Mouse (Mus musculus): Measurements from ENCODE around the gene Tbc1d19.

Gene Tbc1d19

DNA sequence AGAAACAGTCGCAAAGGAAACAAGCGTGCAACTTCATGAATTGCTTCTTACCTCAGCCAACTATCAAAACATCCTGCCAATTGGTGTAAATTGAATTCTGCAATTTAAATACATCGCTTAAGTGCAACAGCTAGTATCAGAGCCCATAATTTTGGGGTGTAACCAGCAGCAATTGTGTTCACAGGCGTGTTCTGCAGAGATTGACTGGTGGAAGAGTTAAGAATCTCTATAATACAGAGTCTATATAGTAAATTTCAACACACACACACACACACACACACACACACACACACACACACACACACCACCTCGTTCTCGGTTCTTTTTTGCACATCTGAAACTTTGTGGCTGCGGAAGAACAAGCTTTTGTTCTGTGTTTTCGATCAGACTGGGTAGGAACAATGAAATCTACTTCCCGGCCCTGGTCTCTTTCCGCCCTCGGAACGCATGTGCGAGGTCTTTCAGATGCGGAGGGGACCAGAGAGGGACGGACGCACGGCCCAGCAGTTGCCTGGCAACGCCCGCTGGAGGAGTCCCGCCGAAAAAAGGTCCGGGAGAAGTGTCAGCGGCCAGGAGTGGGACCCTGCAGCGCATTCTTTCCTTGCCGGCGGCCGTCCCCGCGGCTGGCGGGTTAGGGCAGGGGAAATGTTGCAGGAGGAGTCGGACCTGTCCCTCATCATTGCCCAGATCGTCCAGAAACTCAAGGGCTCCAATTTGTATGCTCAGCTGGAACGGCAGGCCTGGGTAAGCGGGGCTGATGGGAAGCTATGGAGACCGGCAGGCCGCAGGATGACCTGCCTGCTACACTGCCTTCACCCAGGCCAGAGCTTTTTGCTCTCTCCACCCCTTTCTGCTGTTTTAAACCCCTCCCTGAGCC, at the start of gene Tbc1d19:
TSS of gene Tbc1d19 (plus strand) at position 492 of the 877 bp plus-strand sequence.
- peak; percentile 88 for DNase-seq (ENCODE audit: low read depth, low spot score)

DNA sequence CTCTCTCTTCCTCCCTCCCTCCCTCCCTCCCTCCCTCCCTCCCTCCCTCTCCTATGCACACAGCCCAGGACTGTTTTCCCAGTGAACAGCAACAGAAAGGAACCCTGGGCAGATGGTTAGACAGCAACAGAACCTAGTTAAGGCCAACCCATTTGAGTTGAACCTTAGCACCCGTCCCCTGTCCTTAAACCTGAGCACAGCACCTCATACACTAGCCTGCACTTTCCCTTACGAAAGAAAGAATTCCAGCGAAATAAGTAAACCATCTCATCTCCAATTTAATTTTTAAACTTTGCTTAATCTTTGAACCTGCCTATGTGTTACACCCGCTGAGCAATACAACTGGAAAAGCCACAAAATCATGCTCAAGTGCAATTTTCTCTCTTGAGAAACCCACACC, 49.5 kb upstream of the Tbc1d19 start:
- no peak for DNase-seq (ENCODE audit: low read depth, low spot score)

DNA sequence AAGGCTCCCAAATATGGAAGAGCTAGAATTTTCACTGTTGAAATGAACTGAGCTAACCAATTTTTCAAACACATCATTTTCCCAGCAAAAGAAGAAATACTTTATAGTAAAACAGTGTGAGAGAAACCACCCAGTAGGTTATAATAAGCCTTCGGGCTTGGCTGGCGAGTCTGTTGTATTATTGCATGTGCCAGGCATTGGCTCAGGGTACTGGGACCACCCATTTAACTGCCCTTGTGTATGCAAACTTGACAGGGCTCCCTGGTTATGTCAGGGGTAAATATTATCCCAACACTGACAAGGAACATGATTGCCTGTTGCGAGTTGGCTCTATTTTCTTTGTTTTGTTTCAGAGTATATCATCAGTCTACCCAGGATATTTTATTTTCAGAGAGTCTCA, 48.5 kb upstream of the Tbc1d19 start:
- DNase-seq (ENCODE audit: low read depth, low spot score) = no peak

DNA sequence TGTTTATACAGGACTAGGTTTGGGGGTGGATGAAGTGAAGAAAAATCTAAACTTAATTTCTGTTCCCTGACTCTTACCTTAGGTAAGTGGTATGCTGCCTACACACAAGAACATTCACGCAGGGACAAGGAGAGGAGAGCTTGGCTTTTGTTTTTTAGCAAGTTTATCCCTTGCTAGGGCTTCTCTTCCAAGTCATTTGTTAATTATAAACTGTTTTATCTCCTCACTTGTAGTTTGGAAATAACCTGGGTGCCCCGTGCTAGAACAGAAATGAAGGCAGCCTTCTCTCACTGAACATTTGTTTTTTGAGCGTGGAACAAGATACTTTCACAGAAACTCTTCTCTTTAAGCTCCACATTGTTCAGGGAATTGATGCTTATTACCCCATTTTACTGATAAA, 48.1 kb upstream of the Tbc1d19 start:
- no peak for DNase-seq (ENCODE audit: low read depth, low spot score)

DNA sequence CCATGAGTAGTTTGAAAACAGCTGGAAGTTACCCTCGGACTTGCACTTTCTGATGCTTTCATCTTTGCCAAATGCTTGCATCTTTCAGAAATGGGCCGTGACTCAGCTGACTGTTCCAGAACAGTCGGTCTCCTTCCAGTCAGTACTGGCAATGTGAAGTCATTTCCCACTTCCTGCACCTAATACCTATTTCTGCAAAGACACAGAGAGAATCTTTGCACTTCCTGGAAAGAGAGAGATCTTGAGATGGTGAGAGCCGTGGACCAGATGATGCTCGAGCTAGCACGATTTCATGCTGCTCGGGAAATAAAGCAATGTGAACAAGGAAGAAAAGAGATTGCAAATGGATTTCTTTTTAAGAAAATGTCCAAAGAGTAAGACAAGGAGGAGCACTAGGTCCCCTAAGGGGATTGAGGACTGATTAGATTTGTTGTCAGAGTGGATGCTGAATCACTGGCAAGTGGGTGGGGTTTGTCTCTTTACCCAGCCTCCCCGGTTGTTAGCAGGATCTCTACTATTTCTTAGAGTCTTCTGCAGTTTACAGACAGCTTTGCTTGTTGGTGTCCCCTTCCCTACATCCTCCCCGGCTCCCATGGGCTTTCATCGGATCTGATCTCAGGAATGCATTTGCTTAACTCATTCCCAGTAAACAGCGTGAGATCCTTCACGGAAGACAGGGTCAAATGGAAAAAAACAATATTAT, 24.4 kb upstream of the Tbc1d19 start:
- no peak for DNase-seq (ENCODE audit: low read depth, low spot score)

DNA sequence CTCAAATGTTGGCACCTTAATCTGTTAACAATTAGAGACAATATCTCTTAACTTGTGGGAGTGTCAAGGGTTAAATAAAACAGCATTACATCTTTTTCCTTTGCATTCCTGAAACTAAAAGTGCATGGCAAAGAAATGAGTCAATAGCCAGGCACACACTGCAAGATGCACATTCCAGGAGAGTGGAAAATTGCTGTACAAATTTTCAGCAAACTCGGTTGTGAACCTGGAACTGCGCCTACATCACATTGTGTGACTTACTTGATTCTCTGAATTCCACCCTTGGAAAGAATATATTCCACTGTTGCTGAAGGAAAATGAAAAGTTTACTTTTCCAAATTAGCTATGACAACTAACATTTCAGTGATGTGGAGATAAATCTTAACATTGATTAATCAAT, 8.0 kb upstream of the Tbc1d19 start:
- DNase-seq (ENCODE audit: low read depth, low spot score) = no peak

DNA sequence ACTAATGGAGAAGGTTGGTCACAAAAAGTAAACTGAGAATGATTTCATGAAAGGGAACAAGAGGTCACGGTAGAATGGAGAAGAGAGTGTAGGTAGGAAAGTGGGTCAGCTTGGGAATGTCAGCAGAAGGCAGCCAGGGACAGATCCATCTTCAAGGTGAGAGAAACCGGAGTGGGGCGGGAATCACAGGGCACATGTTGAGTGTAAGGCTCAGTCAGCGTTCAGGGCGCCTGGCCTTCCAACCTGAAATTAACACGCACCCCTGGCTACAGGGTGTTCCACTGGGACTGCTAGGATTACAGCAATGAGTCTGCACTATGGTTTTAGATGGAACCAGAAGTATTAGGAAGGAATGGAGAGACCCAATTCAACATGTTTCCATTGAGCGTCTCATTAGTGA, 10.3 kb downstream of the Tbc1d19 start:
- DNase-seq (ENCODE audit: low read depth, low spot score) = no peak

DNA sequence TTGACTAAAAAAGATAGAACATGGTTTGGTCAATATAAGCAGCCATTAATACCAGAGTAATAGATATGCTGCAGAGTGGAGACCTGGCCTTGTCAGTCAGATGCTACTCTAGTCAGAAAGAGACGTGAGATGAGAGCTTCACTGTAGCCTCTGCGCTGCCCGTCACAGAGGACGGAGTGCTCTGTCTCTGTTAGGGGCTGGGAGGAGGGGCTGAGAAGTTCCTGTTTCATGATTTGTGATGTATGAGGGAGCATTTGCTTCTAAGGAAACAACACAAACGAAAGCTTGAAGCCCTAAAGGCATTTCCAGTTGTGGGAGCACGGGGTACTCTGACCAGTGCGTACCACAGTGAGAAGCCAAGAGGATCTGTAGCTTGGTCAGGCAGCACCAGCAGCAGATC, 16.5 kb downstream of the Tbc1d19 start:
- DNase-seq (ENCODE audit: low read depth, low spot score) = no peak

DNA sequence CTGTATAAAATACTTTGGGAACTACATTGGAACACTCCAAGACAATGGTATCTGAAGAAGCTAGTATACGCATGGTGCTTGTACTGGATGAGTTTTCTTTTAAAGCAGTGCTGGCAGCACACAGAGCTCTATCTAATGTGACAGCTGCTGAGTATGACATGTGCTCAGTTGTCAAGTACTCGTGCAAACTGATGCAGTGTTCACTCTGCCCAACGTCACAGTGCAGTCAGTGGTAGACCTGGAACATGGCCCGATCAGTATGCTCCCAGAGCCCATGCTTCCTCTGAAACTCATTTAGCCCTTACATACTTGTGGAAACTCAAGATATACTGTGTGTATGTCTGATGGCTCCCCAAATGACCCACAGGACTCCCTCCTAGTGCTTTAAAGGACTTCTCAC, 25.1 kb downstream of the Tbc1d19 start:
- no peak for DNase-seq (ENCODE audit: low read depth, low spot score)

DNA sequence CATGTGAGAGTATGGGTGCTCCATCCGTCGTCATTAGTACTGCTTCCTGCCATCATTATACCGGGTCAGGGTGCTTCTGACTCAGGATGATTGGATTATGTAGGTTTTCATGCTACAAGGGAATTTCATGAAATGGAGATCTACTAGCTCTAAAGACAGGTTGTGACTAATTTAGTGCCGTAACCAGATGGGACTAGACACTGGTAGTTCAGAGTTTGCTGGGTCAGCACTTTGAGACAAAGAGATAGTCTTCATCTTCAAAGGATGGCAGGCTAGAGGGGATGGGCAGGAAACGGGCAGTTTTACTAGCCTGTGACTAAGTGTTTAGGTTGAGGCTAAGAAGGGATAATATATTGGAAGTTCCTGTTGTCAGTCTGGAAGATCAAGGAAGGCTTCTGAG, 31.9 kb downstream of the Tbc1d19 start:
- DNase-seq (ENCODE audit: low read depth, low spot score) = no peak

DNA sequence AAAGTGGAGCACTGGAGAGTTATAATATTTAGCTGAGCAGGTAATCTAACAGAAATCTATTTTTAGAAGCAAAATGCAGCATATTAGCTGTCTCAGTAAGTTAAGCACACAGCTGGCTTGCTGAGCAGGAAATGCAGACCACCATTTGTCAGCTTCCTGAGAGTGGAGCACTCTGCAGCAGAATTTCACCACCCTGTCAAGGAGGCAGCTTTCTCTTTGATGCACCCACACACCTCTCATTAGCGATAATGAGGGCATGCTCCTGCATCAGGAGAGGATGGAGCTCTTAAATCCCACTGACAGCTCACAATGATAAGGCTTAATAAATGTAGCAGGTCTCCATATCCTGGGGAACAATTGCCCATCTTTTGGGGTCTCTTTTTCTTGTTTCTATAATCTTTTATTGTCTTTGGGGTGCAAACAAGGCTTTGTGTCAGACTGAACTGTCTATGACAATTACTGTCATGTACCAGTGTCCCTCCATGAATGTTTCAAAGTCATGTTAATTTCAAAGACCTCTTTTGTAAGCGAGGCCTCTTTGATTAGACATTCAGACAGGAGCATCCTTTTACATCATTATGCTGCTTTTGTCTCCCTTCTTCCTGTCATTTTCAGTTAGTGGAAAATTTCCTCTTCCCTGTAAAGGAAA, 39.0 kb downstream of the Tbc1d19 start:
- DNase-seq (ENCODE audit: low read depth, low spot score) = no peak

DNA sequence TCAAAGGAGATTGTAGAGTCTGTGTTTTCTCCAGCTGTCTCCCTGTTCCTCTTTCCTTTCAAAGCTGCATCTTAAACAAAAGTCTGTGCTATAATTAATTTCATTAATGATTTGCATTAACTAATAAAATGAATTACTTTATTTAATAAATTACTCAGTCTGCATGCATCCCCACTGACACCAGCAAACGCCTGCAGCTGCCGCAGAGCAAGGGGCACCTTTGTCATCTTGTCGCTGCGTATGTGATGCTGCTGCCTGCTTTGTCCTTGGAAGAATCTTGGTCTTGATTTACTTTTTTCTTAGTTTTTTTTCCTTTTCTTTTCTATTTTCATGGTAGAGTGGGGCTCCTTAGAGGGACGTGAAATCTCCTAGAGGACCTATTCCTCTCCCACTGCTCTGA, 43.2 kb downstream of the Tbc1d19 start:
- no peak for DNase-seq (ENCODE audit: low read depth, low spot score)

DNA sequence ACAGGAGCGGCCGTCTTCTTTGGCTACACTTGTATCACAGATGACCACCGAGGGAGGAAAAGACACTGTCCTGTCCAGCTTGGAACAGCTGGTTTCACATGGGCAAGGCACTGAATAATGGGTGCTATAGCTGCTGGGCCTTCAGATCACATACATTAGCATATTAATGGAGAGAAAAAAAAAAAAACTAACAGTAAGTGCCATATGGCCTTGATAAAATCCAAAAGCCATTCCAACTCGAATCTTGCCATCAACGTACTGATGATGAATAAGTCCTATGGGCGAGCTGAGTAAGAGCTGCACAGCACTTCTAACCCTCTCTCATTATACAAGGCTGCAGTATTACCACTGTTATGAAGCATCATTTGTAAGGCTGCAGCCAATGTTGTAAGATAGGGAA, 45.2 kb downstream of the Tbc1d19 start:
- DNase-seq (ENCODE audit: low read depth, low spot score) = peak; percentile 25

DNA sequence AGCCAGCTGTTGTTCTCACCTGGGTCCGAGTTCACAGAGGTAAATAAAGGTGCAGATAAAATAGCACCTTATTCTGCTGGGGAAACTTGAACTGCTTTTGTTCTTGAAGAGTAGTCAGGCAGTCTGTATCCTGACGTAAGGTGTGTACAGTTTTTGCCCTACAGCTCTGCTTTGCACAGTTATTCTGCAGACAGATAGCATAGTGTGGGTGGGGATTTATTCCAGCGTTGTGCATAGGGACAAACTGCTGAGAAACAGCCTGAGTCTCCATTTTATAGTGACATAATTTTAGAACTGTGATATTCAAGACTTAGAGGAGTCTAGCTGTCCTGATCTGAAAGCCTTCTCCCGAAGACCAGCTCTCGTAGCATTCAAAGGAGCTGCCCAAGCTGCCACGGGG, 46.6 kb downstream of the Tbc1d19 start:
- no peak for DNase-seq (ENCODE audit: low read depth, low spot score)

DNA sequence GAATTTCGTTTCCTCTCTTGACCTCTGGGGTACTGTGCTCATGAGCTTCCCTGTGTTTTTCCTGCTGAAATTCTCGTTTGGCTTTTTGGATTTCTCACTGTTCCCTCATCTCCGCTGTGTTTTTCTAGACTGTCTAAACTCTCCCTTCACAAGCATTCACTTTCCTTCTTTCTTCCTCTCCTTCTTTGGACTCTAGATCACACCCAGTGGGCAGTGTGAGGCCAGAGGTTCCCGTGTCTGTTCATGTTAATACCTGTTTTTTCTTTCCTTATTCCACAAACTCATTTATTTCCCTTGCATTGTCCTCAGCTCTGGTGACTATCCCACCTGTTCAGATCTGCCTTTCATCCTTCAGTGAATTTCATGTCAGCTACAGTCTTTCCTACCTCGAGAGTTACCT, 55.7 kb downstream of the Tbc1d19 start:
- DNase-seq (ENCODE audit: low read depth, low spot score) = no peak

DNA sequence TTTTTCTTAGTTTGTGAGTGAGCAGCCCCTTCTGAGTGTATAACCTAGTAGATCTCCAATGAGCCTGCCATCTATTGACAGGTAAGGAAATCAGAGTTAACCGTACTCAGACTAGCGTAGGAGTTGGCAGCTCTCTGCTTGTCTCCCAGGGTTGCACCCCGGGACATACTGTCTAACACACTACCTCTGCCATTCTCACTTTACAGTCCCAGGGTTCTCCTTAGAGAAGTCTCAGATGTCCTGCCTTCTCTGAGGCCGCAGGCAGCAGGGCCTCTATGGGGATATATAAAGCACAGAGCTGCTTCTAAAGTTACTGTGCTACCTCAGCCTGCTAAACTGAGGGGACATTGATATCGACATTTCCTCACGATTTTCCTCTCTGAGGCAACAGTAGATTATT, 56.6 kb downstream of the Tbc1d19 start:
- no peak for DNase-seq (ENCODE audit: low read depth, low spot score)

DNA sequence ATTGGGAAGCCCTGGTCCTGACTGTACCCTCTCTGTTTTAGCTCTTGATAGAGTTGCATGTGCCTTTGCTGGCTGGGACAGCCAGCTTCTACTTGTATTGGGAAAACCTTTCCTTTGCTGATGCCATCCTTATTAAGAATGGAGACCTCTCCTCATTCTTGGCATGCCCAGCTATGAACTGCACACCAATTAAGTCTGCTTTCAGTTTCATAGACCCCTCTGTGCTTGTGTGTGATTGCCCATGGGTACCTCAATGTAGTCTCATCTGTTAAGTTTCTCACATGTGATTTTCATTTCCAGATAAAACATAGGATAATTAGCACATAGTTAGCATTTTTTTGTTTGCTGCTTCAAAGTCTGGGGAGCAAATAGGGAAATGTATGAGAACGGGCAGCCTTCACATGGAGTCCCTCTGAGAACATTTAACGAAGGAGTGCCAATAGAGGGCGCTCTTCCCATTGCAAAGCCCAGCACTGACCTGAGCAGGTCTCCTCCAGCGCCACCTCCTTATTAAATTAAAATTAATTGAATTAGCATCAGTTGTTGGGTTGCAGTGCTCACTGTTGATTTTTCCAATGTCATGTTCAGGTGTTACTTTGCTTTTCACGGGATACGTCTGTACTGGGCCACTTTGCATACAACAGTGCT, 62.4 kb downstream of the Tbc1d19 start:
- DNase-seq (ENCODE audit: low read depth, low spot score) = peak; percentile 63

DNA sequence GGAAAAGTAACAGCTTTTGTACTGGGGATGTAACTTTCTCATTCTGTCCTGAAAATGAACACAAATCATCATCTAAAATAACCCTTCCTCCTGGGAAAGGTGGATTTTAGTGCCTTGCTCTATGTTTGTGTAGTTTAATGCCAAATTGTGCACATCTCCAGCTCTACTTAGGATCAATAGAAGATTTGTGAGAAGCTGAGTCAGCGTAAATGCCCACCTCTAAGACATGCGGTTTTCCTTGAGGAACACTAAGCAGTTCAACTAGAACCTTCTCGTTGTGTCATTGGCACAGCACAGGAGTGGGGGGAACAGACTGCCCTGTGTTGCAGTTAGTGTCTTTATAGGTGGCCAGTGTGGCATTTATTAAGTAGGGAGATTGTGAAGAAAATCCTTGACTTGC, 65.6 kb downstream of the Tbc1d19 start:
- DNase-seq (ENCODE audit: low read depth, low spot score) = no peak

DNA sequence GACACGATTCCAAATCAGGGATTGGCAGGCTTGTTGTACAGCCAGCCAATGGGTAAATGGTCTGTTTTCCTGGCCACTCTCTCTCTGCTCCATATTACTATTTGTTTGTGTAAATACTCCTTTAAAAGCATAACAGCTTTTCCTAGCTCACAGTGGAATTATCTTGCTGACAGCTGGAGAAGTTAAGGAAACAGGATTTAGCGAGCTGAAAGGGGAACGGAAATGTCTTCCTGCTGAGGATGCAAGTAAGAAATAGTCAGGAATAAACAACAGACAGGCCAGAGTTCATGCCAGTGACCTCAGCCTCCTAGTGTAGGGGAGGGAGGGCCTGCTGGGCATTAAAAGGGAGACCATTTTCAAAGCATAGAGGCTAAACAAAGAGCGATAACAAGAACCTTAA, 71.3 kb downstream of the Tbc1d19 start:
- no peak for DNase-seq (ENCODE audit: low read depth, low spot score)

DNA sequence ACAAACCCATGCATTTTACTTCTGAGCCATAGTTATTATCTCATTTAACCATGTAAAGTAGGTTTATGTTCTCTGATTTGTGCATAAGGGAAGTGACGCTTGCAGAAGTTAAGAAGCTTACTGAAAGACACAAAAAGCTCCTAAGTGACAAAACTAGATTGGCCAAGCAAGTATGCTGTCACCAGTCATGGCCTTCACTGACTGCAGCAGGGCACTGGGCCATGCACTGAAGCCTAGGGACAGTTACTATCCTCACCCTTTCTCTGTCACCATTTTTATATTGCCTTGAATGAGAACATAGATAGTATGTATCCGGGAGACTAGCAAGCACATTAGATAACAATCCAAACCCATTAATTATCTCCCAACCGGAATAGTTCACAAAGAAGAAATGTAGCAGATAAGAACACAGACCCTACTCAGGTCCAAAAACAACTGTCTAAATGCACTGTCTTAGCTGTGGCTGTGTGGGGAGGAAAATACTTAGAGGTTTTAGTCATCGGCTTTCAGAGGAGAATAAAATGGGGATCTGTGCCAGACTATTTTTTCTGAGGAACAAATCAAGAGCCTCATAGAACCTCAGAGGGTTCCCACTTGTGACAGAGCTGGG, 72.1 kb downstream of the Tbc1d19 start:
- no peak for DNase-seq (ENCODE audit: low read depth, low spot score)

DNA sequence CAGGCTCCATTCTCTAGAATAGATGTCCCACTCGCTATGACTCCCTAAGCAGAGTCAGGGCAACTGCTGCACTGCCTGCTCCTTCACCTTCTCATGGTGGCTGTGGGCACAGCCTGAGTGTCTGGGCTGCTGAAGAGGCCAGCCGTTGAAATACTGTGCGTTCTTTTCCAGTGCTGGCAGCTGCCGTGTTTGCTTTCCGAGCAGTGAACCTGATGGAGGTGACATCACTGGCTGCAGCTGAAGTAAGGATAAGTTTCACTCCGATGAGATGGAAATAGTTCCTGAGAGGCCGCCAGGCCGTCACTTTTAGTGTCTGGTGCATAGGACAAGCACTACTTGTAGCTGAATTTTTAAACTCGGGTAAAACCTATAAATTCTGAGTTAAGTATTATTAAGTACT, 92.0 kb downstream of the Tbc1d19 start:
- DNase-seq (ENCODE audit: low read depth, low spot score) = no peak

DNA sequence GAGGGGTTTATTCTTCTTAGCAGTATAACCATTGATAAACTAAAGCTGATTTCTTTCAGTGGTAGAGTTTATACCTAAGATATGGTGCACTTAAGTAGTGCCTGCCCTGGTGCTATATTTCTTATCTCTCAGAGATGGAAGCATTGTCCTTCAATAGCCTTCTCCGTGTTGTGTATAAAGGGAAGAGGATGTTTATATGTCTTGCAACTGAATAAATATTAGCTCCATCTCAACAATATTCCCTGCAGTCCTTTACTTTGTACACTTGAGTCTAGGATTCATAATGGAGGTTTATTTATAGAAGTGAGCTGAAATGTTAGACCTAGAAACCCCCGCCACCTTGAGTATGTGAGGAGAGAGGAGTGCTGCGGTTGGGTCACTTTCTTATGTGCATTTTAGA, 93.4 kb downstream of the Tbc1d19 start:
- no peak for DNase-seq (ENCODE audit: low read depth, low spot score)

Measured in mesoderm, embryonic 11.5 days (tissue).